Mouse (Mus musculus) forebrain, embryonic 16.5 days (tissue): Measurements from ENCODE around the gene Iqgap1. TPM values are rescaled to one million over a fixed set of nuclear protein-coding genes. Genes with fewer than 3 reads are reported as not detected.

Experiments
- ATAC-seq: fragments of 200-750 bp; cut with Nextera tagmentation; 2 replicates; pipeline ENCODE4 v1.8.0; 2017; ENCODE audit warnings: mild to moderate bottlenecking, moderate library complexity
- H3K27ac ChIP-seq: fragments of 300-500 bp; sonication (generic); 2 replicates; pipeline ENCODE4 v1.5.1; 2014; ENCODE audit warnings: low read length, control low read depth
- H3K27me3 ChIP-seq: fragments of 300-500 bp; sonication (generic); replicated peaks from 2 replicates; pipeline ENCODE4 v1.6.1; 2014; ENCODE audit warnings: low read length; ENCODE audit not compliant: control insufficient read depth, insufficient read depth
- H3K36me3 ChIP-seq: fragments of 300-500 bp; sonication (generic); 2 replicates; pipeline ENCODE4 v1.6.1; 2014; ENCODE audit not compliant: control insufficient read depth, insufficient read depth
- H3K4me1 ChIP-seq: fragments of 300-500 bp; sonication (generic); replicated peaks from 2 replicates; pipeline ENCODE4 v1.6.1; 2014; ENCODE audit warnings: low read length; ENCODE audit not compliant: control insufficient read depth, insufficient read depth
- H3K4me2 ChIP-seq: fragments of 300-500 bp; sonication (generic); 2 replicates; pipeline ENCODE4 v1.6.1; 2014; ENCODE audit warnings: mild to moderate bottlenecking, low read length, control low read depth
- H3K4me3 ChIP-seq: fragments of 300-500 bp; sonication (generic); replicated peaks from 2 replicates; pipeline ENCODE4 v1.5.1; 2014; ENCODE audit warnings: mild to moderate bottlenecking, low read length, control low read depth
- H3K9ac ChIP-seq: fragments of 300-500 bp; sonication (generic); replicated peaks from 2 replicates; pipeline ENCODE4 v1.6.1; 2014; ENCODE audit warnings: low read depth, low read length, control low read depth
- H3K9me3 ChIP-seq: fragments of 300-500 bp; sonication (generic); 2 replicates; pipeline ENCODE4 v1.6.1; 2016; ENCODE audit warnings: low read length; ENCODE audit not compliant: control insufficient read depth
- WGBS: fragments of 180-500 bp; shearing (Covaris S2); extraction: QIAGEN DNeasy Blood & Tissue Kit; methylation state at CpG from one replicate; pipeline ENCODE4 v1.1.7; 2014; 5-methylcytosine and 5-hydroxymethylcytosine counted together
- polyA plus RNA-seq: library from polyadenylated mRNA; unstranded; fragments of >200 nt; fragmentation: Nextera tagmentation; extraction: Ambion mirVana; gene quantifications from 2 replicates; pipeline ENCODE4 v1.2.1, GENCODE M21; 2015

Iqgap1 gene
- polyA plus RNA-seq, 1 experiment from 2014 or later = 24.5 TPM

DNA sequence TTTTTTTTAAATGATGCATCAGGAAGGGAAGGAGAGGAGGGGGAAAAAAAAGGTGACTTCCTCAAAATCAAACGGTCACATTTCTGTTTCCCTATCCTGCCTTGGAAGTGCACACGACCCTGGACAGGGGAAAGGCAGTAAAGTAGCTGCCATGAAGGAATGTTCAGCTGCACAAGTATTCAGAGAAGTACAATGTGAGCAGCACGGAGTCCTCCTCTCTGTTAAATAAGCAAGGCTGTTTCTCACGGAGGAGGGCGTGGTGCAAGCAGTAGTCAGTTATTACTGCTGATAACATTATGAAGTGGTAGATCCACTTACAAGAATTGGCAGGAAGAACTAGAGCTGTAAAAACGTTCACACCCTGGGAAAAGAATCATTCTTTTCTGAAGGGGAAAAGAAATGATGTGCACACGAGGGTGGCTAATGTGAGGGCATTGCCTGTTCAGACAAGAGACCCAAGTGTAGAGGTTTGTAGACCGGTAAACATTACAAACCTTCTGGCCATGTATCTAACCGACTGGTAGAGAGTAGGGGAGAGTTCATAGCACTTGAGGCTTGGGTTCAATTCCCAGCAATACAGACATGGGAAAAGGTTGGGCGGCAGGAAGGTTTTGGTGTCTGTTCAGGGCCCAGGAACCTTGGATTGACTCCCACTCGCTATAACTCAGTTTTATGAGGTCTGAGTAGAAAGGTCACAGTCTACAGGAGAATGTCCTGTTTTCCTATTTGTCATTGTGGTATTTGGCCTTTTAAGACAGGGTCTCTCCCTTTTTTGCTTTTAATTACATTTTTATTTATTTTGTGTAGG, 1.7 kb downstream of the Iqgap1 start:
- no peaks in the 10 kb centered on the region for H3K4me1 ChIP-seq
- no peak overlapping the region for H3K9ac ChIP-seq
- no peak overlapping the region for H3K4me3 ChIP-seq
- WGBS = 75% methylated on average over 11 of the region's 11 CpGs
- no peaks in the 10 kb centered on the region for H3K36me3 ChIP-seq
- ATAC-seq = no peak
- H3K4me2 ChIP-seq = no peak overlapping the region
- no peaks in the 10 kb centered on the region for H3K27me3 ChIP-seq
- H3K27ac ChIP-seq = no peak overlapping the region
- no peaks in the 10 kb centered on the region for H3K9me3 ChIP-seq

DNA sequence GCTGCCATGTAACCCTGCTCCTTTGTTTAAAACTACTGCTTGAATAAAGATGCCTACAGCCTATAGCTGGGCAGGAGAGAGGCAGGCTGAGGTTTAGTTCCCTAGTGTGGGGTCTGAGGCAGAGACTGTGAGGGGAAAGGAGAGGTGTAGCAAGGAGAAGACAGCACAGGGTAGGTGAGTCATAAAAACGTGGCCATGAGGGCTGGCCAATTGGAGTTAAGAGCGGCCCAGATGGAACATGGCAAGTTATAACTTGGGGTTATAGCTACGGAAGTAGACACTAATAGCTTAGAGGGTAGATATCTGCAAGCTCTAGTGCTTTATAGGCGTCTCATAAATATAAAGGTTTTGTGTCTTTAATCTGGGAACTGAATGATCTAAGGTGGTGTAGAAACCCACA, 2.5 kb downstream of the Iqgap1 start:
- no peaks in the 10 kb centered on the region for H3K4me1 ChIP-seq
- H3K9me3 ChIP-seq = no peaks in the 10 kb centered on the region
- no peak overlapping the region for H3K27ac ChIP-seq
- no peak overlapping the region for H3K4me2 ChIP-seq
- ATAC-seq = no peak
- H3K9ac ChIP-seq = no peak overlapping the region
- H3K4me3 ChIP-seq = no peak overlapping the region
- H3K36me3 ChIP-seq = no peaks in the 10 kb centered on the region
- WGBS = 86% methylated on average over 4 of the region's 4 CpGs
- no peaks in the 10 kb centered on the region for H3K27me3 ChIP-seq

DNA sequence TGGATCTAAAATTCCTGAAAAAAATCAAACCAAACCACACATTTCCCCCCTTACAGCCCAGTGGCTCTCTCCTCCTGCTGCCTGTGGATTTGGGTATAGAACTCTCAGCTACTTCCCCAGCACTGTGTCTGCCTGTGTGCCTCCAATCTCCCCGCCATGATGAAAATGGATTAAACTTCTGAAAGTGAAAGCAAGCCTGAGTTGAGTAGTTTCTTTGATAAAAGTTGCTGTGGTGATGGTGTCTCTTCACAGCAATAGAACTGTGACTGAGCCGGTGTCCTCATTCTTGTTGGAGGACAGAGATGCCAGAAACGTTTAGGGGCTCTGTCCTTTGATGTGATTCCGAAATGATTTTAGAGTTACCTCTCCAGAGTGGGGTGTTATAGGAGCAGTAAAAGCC, 4.9 kb downstream of the Iqgap1 start:
- Histone ChIP-seq H3K4me1 (no peaks in the 10 kb centered on the region), H3K27ac (no peak overlapping the region), H3K4me3 (no peak overlapping the region), H3K9me3 (no peaks in the 10 kb centered on the region), H3K27me3 (no peaks in the 10 kb centered on the region), H3K4me2 (no peak overlapping the region), H3K9ac (no peak overlapping the region), H3K36me3 (no peaks in the 10 kb centered on the region)
- WGBS = 81% methylated on average over 4 of the region's 4 CpGs
- no peak for ATAC-seq

DNA sequence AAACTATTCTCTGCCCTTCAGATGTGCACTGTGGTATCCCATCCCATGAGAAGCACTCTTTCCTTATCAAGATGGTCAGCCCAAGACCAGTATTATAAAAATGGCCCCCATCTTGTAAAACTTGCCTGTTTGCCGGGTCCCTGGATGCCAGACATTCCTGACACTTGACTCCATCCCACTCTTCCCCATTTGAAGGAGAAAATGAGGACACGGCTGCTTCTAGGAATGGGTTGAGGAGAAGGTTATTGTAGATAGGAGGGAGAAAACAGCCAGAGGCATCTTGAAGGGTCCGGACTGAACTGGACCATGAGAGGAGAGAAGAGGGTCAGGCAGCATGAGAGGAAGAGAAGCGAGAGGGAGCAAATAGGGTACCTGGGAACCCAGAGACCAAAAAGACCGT, 9.1 kb downstream of the Iqgap1 start:
- Histone ChIP-seq H3K4me3 (no peak overlapping the region), H3K36me3 (no peaks in the 10 kb centered on the region), H3K9ac (no peak overlapping the region), H3K27ac (no peak overlapping the region), H3K9me3 (no peaks in the 10 kb centered on the region), H3K4me1 (no peaks in the 10 kb centered on the region), H3K27me3 (no peaks in the 10 kb centered on the region), H3K4me2 (no peak overlapping the region)
- ATAC-seq = no peak
- WGBS = 81% methylated on average over 5 of the region's 5 CpGs

DNA sequence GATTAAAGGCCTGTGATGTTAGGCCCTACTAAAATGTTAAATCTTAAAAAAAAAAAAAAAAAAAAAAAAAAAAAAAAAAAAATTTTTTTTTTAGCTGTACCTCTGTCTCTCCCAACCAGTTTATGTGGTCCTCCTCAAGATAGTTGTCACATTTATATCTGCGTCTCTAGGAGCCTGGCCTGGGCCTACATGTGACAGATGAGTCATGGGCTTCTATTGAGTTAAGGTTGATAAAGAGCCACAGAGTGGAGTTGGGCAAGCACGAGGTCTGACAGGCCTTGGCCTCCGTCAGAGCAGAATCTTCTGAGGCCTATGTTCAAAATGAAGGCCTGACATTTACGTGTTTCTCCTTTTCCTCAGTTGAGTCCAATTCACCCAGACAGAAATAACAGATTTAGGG, 12.4 kb downstream of the Iqgap1 start:
- no peaks in the 10 kb centered on the region for H3K4me1 ChIP-seq
- H3K36me3 ChIP-seq = no peaks in the 10 kb centered on the region
- H3K9me3 ChIP-seq = no peaks in the 10 kb centered on the region
- no peak overlapping the region for H3K4me3 ChIP-seq
- no peak overlapping the region for H3K27ac ChIP-seq
- no peak overlapping the region for H3K9ac ChIP-seq
- no peak overlapping the region for H3K4me2 ChIP-seq
- H3K27me3 ChIP-seq = no peaks in the 10 kb centered on the region
- 92% methylated on average over 4 of the region's 4 CpGs for WGBS
- no peak for ATAC-seq

DNA sequence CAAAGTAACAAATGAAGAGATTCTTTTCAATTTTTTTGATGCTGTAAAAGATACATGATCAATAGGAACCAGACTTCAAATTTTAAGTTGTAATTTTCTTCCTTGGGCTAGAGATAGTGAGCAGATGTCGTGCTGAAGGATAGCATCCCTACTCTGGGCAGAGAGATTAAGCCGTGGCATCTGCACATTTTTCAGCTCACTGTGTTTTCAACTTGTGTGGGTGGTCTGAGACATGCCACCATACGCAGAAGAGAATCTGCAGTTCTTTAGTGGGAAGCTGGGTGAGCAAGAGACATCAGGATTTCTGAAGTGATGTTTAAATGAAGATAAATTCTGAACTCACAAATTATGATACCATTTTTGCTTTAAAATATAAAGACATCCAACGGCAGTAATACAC, 19.4 kb downstream of the Iqgap1 start:
- WGBS = 79% methylated on average over 4 of the region's 4 CpGs
- Histone ChIP-seq H3K4me3 (no peak overlapping the region), H3K27me3 (no peaks in the 10 kb centered on the region), H3K9me3 (no peaks in the 10 kb centered on the region), H3K4me2 (no peak overlapping the region), H3K4me1 (peaks cover 14% of the 10 kb centered on the region), H3K36me3 (no peaks in the 10 kb centered on the region), H3K9ac (no peak overlapping the region), H3K27ac (no peak overlapping the region)
- ATAC-seq = no peak

DNA sequence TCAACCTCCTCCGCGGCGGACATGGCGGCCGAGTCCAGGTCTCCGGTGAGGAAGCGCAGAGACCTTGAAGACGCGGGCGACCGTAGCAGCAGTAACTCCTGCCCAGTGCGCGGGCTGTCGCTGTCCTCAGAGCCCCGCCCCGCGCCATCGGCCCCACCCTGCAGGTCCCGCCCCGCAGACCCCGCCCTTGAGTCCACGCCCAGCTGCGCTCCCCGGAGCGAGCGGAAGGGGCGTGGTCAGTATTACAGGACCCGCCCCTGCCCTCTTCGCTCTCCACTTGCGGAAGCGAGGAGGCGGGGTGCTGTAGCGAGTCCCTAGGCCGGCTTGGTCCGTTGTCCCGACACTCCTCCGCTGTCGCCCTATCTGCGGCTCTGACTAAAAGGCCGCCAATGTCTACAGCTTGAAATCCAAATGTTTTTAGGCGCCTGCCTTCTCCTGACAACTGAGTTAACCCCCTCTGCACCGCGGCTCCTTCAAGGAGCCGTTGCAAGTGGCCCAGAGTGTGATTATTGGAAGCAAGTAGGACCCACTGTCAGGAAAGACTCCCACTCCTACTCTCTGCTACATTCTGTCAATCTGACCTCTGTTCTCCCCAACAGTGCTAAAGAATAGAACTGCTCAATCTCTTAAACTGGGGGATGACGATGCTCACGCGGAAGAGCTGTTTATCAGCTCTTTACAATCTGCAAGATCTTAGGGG, 22.5 kb downstream of the Iqgap1 start:
- peak overlapping the region; percentile 96 for H3K9ac ChIP-seq
- peak overlapping the region; percentile 100 for H3K4me3 ChIP-seq
- H3K27me3 ChIP-seq = no peaks in the 10 kb centered on the region
- H3K36me3 ChIP-seq = peaks cover 8% of the 10 kb centered on the region; the same call in 1 of the 2 replicates
- H3K9me3 ChIP-seq = no peaks in the 10 kb centered on the region
- peaks cover 14% of the 10 kb centered on the region for H3K4me1 ChIP-seq
- ATAC-seq = peak; percentile 98
- peak overlapping the region; percentile 82 for H3K4me2 ChIP-seq
- WGBS = under 1% methylated on average over 47 of the region's 47 CpGs
- peak overlapping the region; percentile 70 for H3K27ac ChIP-seq

DNA sequence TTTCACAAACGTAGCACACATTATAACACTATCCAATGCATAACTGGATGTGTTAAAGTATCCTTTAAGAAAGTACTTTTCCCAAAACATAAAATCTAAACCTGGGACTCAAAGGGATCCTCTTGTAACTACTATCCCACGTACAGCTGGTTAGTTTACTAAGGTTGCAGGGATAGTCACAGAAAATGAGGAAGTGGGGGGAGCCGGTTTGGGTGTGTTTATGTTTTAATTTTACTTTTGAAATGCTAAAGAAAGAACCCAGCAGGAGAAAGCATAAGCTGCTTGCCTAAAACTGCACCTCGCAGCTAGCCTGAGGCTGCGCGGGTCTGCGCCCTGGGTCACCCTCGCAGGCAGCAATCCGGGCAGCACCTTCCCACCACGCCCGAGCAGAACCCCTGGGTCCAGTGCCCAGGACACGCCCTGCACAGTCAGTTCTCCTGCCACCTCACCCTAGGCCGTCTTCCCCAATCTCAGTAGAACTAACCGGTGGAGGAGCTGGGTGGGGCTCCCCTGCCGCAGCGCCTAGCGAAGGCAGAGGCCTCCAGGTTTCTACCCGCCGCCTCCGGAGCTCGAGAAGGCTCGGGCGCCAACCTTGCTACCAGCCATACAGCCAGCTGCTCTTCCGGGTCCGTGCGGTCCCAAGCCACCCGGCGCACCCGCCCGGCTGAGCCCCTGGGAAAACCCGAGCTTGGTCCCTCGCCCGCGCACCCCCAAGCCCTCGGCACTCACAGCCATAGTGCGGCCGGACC, 23.2 kb downstream of the Iqgap1 start:
- peak; percentile 74 for ATAC-seq
- 1% methylated on average over 37 of the region's 37 CpGs for WGBS

DNA sequence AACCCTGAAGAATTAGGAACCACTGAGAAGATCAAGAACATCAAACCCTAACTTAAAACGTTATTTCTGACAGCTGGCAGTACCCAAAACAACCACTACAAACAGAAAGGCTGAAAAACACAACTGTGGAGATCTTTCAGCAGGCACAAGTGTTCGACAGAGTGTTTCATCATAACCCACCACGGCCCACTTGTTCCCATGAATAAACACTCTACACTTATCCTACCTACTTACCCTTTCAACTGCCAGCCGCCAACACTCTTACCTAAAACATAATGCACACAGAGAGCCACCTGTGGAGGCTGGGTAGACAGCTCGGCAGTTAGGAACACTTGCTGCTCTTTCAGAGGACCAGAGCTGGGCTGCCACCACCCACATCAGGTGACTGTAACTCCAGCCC, 26.5 kb downstream of the Iqgap1 start:
- H3K9ac ChIP-seq = no peak overlapping the region
- 81% methylated on average over 5 of the region's 5 CpGs for WGBS
- H3K4me3 ChIP-seq = no peak overlapping the region
- no peak overlapping the region for H3K27ac ChIP-seq
- H3K4me1 ChIP-seq = peaks cover 14% of the 10 kb centered on the region
- H3K36me3 ChIP-seq = peaks cover 16% of the 10 kb centered on the region
- ATAC-seq = no peak
- no peaks in the 10 kb centered on the region for H3K9me3 ChIP-seq
- no peak overlapping the region for H3K4me2 ChIP-seq
- no peaks in the 10 kb centered on the region for H3K27me3 ChIP-seq

More for the DNA sequence above, 23.2 kb downstream of the Iqgap1 start:
- Histone ChIP-seq H3K4me3 (peak overlapping the region; percentile 100), H3K36me3 (peaks cover 10% of the 10 kb centered on the region), H3K4me1 (peaks cover 14% of the 10 kb centered on the region), H3K9me3 (no peaks in the 10 kb centered on the region), H3K9ac (peak overlapping the region; percentile 96), H3K27me3 (no peaks in the 10 kb centered on the region), H3K4me2 (peak overlapping the region; percentile 82), H3K27ac (peak overlapping the region; percentile 70)
